Mouse (Mus musculus) kidney, adult 2 months (tissue): ENCODE measurements around the gene Hpd. TPM values are rescaled to one million over a fixed set of nuclear protein-coding genes. Genes with fewer than 3 reads are reported as not detected.

Experiments used
- DNase-seq: peaks from one replicate; pipeline ENCODE4 v3.0.0; 2021
- H3K27ac ChIP-seq: fragments of 200-500 bp; 2 replicates; pipeline ENCODE4 v1.5.1; 2012; ENCODE audit warnings: low read depth, low read length, control low read depth, inconsistent platforms; ENCODE audit not compliant: insufficient read depth
- H3K27me3 ChIP-seq: fragments of 200-500 bp; replicated peaks from 2 replicates; pipeline ENCODE4 v1.6.1; 2012; ENCODE audit warnings: mild to moderate bottlenecking, moderate library complexity, low read length, inconsistent platforms; ENCODE audit not compliant: control insufficient read depth, insufficient read depth
- H3K36me3 ChIP-seq: fragments of 200-500 bp; 2 replicates; pipeline ENCODE4 v1.6.1; 2012; ENCODE audit warnings: mild to moderate bottlenecking, moderate library complexity, low read length, inconsistent platforms; ENCODE audit not compliant: control insufficient read depth, insufficient read depth
- H3K4me1 ChIP-seq: fragments of 200-500 bp; 2 replicates; pipeline ENCODE4 v1.6.1; 2011; ENCODE audit warnings: low read length; ENCODE audit not compliant: control insufficient read depth, insufficient read depth
- H3K4me3 ChIP-seq: fragments of 200-500 bp; 2 replicates; pipeline ENCODE4 v1.5.1; 2011; ENCODE audit warnings: mild to moderate bottlenecking, low read depth, low read length, control low read depth; ENCODE audit not compliant: insufficient read depth
- CTCF ChIP-seq: fragments of 200-500 bp; conservative IDR thresholded peaks from 2 replicates; pipeline ENCODE4 v1.5.1; 2011; ENCODE audit warnings: low read depth, mild to moderate bottlenecking, control low read depth, low read length, moderate library complexity, mixed read lengths; ENCODE audit not compliant: insufficient read depth, insufficient read length
- POLR2A ChIP-seq: fragments of 200-500 bp; IDR thresholded peaks from one replicate; pipeline ENCODE4 v1.6.1; 2011; ENCODE audit warnings: low read depth, low read length, control low read depth
- WGBS: fragments of 180-500 bp; shearing (Covaris S2); methylation state at CpG from one replicate; pipeline ENCODE4 v1.1.7; 2018; 5-methylcytosine and 5-hydroxymethylcytosine counted together
- polyA plus RNA-seq: library from polyadenylated mRNA; depleted of rRNA; stranded (reverse); fragments of >200 nt; gene quantifications from 2 replicates; pipeline ENCODE4 v1.2.3, GENCODE M21; 2012

Hpd gene
- polyA plus RNA-seq, 1 experiment: 418 TPM

DNA sequence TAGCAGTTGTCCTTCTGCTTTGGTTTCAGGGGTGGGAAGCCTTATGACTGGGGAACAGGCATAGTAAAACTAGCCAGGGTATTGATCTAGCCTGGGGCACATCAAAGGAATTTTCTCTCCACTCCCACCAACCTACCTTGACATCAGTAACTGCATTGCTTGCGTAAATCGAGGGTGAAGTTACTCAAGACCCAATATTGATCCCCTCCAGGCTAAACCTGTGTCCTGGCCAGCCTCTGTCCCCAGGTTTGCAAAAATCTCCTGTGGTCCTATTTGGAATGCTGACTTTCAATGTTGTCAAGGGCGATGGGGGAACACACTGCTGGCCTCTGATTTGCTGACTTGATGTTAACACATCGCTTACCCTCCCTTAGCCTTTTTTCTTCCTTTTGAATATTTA, 14.2 kb upstream of the Hpd start:
- WGBS: 79% methylated on average over 4 of the region's 4 CpGs

DNA sequence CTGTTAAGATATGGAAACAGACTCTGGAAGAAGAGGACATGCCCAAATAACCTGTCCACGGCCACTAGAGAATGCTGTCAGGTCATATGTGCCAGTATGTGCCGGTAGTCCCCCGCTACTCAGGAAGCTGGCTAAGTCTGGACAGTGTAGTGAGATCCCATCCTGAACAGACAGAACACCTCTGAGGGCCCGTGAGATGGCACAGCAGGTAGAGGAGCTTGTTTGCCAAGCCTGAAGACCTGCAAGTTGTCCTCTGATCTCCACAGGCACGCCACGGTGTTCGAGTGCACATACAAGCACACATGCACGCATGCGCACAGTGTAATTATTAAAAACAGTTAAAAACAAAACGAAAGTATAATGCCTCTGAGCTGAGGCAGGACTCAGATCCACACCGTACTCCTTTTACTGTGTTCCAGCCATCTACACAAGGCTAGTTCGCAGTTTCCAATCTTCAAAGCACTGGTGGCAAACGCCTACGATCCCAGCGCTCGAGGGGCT, 13.0 kb upstream of the Hpd start:
- TF ChIP-seq POLR2A (no peak), CTCF (no peak)
- H3K36me3 ChIP-seq: no peaks in the 10 kb centered on the region
- no peak overlapping the region for H3K27ac ChIP-seq
- DNase-seq: no peak
- H3K27me3 ChIP-seq: no peaks in the 10 kb centered on the region
- WGBS: 88% methylated on average over 16 of the region's 16 CpGs
- peaks cover 2% of the 10 kb centered on the region; the same call in 1 of the 2 replicates for H3K4me1 ChIP-seq
- H3K4me3 ChIP-seq: no peak overlapping the region

More for the DNA sequence above, 14.2 kb upstream of the Hpd start:
- H3K4me3 ChIP-seq: no peak overlapping the region
- H3K4me1 ChIP-seq: 0 out of 2 replicates have a peak, but pooled peaks cover 3% of the 10 kb centered on the region
- no peak for DNase-seq
- TF ChIP-seq POLR2A (no peak), CTCF (no peak)
- no peaks in the 10 kb centered on the region for H3K36me3 ChIP-seq
- no peak overlapping the region for H3K27ac ChIP-seq
- H3K27me3 ChIP-seq: no peaks in the 10 kb centered on the region

DNA sequence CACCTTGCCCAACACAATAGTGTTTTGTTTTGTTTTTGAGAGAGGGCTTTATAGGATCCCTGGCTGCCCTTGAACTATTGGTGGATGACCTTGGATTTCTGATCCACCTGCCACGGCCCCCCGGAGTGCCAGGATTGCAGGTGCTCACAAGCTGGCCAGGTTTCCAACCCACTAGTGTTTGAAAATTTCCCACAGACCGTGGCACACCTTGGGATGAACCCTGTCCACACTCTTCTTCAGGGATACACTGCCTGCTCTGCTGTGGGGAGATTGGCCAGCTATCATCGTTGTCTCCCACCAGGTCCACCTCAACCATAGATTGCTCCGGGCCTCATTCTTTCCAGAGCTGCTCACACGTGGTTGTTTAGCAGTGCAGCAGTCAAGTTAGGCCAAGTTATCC, 12.3 kb upstream of the Hpd start:
- WGBS: 88% methylated on average over 6 of the region's 6 CpGs
- no peak for DNase-seq
- Histone ChIP-seq H3K36me3 (no peaks in the 10 kb centered on the region), H3K4me3 (no peak overlapping the region), H3K27me3 (no peaks in the 10 kb centered on the region), H3K4me1 (peaks cover 2% of the 10 kb centered on the region; the same call in 1 of the 2 replicates), H3K27ac (no peak overlapping the region)
- TF ChIP-seq CTCF (no peak), POLR2A (no peak)

DNA sequence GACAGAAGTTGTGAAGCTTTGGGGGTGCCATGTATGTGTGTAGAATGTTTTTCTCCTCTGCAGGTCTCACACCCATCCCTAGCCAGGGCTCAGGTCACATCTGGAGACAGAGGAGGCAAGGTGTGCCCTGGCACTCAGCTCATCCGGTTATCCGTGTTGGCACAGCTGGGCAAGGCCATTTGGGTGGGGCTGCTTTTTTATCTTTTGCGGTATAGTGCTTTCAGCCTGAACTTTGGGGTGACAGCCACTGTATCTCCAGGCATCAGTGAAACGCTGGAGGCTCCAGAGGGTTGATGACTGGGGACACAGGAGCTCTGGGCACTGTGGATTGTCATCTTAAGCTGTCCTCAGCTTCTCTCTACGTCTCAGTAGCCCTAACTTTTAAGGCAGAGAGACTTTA, 10.9 kb upstream of the Hpd start:
- Histone ChIP-seq H3K4me3 (no peak overlapping the region), H3K27me3 (no peaks in the 10 kb centered on the region), H3K27ac (no peak overlapping the region), H3K36me3 (no peaks in the 10 kb centered on the region), H3K4me1 (peaks cover 2% of the 10 kb centered on the region; the same call in 1 of the 2 replicates)
- 86% methylated on average over 5 of the region's 5 CpGs for WGBS
- TF ChIP-seq POLR2A (no peak), CTCF (no peak)
- no peak for DNase-seq

DNA sequence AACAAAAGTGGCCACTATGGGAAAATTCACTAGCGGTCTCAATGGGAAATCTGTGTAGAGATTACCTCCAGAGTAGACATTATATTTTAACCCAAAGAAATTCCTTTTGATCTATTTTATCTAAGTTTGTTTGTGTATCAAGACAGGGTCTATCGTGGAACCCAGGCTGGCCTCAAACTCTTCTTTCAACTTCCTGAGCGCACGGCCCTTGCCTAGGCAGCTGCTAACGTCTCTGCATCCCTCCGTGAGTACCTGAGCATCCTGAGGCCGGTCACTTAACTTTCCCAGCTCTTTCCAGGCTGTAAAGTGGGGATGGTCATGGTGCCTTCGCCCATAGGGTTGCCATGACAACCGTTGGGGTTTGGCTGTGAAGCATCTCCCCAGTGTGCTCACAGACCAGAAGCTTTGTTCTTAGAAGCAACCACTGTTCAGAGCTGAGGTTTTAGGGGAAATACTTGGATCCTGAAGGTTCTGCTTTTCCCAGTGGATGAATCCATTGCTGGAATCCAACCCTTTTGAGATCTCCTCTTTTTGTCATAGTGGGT, 10.2 kb upstream of the Hpd start:
- Histone ChIP-seq H3K4me3 (no peak overlapping the region), H3K36me3 (no peaks in the 10 kb centered on the region), H3K4me1 (peaks cover 2% of the 10 kb centered on the region; the same call in 1 of the 2 replicates), H3K27me3 (no peaks in the 10 kb centered on the region), H3K27ac (no peak overlapping the region)
- WGBS: 66% methylated on average over 9 of the region's 9 CpGs
- DNase-seq: no peak
- TF ChIP-seq POLR2A (no peak), CTCF (no peak)

DNA sequence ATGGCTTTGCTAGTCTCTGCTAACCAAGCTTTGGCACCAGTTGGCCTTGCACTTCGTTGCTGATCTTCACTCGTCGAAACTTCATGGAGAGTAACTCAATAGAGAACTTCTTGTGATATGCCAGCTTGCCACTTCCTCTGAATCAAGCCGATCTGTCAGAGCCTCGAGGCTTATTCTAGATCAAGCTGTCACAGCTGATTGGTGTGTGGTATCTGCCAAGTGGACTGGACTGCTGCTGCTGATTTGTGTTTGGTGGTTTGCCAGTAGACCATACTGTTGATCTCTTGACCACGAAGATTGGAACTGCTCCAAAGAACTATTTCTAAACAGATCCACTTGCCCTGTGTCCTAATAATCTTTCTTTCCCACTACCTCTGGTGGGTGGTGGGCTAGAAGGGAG, 8.9 kb upstream of the Hpd start:
- H3K4me3 ChIP-seq: no peak overlapping the region
- H3K27ac ChIP-seq: no peak overlapping the region
- no peaks in the 10 kb centered on the region for H3K27me3 ChIP-seq
- TF ChIP-seq CTCF: no peak
- no peak for TF ChIP-seq POLR2A
- DNase-seq: peak; percentile 88
- 46% methylated on average over 6 of the region's 6 CpGs for WGBS
- H3K36me3 ChIP-seq: no peaks in the 10 kb centered on the region
- peaks cover 2% of the 10 kb centered on the region; the same call in 1 of the 2 replicates for H3K4me1 ChIP-seq

DNA sequence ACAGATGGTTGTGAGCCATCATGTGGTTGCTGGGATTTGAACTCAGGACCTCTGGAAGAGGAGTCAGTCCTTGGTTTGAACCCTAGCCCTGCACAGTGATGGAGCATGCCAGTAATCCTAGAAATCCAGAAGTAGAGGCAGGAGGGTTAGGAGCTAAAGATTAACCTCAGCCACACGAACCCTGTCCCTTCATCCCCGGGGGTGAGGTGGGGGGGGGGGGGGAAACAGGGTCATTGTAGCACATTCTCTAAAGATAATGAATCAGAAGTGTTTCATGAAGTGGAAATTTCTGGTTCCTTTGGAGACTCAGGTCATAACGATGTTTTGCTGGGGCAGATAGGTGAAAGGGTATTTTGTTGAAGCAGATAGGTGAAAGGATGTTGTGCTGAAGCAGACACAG, 8.4 kb upstream of the Hpd start:
- H3K36me3 ChIP-seq: no peaks in the 10 kb centered on the region
- whole genome bisulfite sequencing: 36% methylated on average over 3 of the region's 3 CpGs
- H3K4me3 ChIP-seq: no peak overlapping the region
- DNase-seq: peak; percentile 67
- no peaks in the 10 kb centered on the region for H3K27me3 ChIP-seq
- H3K27ac ChIP-seq: no peak overlapping the region
- peaks cover 2% of the 10 kb centered on the region; the same call in 1 of the 2 replicates for H3K4me1 ChIP-seq
- TF ChIP-seq CTCF (no peak), POLR2A (no peak)
